Mouse (Mus musculus) granulocyte monocyte progenitor cell, adult 5-6 weeks (primary cell): ENCODE results near the gene Dbr1. TPM values are rescaled to one million over a fixed set of nuclear protein-coding genes. Genes with fewer than 3 reads are reported as not detected.

Source experiments
- ATAC-seq: replicated peaks from 2 replicates; pipeline ENCODE4 v1.8.0; 2016; ENCODE audit warnings: mild to moderate bottlenecking, moderate TSS enrichment, inconsistent platforms; ENCODE audit not compliant: poor library complexity, severe bottlenecking
- total RNA-seq, 2 experiments: library from RNA; stranded (forward) in 1 of 2; stranded (reverse) in 1 of 2; fragments of 200-712, 200-1000 nt in 1 of 2; fragments of >200 nt in 1 of 2; fragmentation: Nextera tagmentation in 1 of 2; gene quantifications; 2 replicates each; pipeline ENCODE4 v1.2.3; 2014 to 2017

Gene Dbr1
- total RNA-seq, 2 experiments from 2014 or later = 26.2 to 50.5 TPM

- ATAC-seq = no peak
Observed at GRCm38 (mm10) chr9:99612202-99612601, 36.6 kb downstream of the Dbr1 start, which contains the start of gene A4gnt. Gene A4gnt, plus strand, starts transcription at chr9:99612502.

GRCm38 (mm10) chr9:99619688-99620087 is 44.1 kb downstream of the Dbr1 start:
- no peak for ATAC-seq

DNA sequence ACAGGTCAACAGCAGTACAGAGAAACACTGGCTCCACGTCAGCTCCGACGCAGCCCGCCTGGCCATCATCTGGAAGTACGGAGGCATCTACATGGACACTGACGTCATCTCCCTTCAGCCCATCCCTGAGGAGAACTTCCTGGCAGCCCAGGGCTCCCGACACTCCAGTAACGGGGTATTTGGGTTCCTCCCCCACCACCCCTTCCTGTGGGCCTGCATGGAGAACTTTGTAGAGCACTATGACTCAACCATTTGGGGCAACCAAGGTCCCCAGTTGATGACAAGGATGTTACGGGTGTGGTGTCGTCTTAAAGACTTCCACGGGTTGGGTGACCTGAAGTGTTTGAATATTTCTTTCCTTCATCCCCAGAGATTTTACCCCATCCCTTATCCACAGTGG is 44.6 kb downstream of the Dbr1 start:
- ATAC-seq = no peak

- ATAC-seq = no peak
Observed at GRCm38 (mm10) chr9:99622034-99622433, 46.4 kb downstream of the Dbr1 start.

GRCm38 (mm10) chr9:99622966-99623365 is 47.4 kb downstream of the Dbr1 start:
- ATAC-seq = no peak

GRCm38 (mm10) chr9:99624117-99624516 is 48.5 kb downstream of the Dbr1 start:
- no peak for ATAC-seq

GRCm38 (mm10) chr9:99628581-99628980 is 53.0 kb downstream of the Dbr1 start:
- no peak for ATAC-seq

- peak; percentile 37; the same call in 1 of the 2 replicates for ATAC-seq
Observed at GRCm38 (mm10) chr9:99629281-99630011, 53.8 kb downstream of the Dbr1 start, which contains the start of gene Dzip1l. Gene Dzip1l, plus strand, starts transcription at chr9:99629496.

DNA sequence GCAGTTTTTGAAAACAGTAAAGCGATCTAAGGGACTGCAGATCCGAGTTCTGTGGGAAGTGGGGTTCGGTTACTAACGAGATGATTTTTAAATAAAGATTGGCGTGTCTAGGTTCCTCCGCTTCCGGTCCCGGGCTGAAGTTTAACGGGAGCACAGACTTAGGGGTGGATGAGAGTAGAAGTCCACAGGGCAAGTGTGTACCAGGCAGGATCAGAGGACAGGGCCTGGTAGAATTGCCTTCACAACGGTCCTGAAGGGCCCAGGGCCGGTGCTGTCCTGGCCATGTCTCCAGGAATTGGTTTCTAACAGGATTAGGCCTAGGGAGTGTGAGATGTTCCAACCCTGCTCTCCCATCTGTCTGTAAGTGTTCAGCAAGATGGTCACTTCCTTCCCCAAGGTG is 54.5 kb downstream of the Dbr1 start:
- no peak for ATAC-seq

GRCm38 (mm10) chr9:99630528-99631125 is 55.0 kb downstream of the Dbr1 start:
- ATAC-seq = no peak; the same call in 1 of the 2 replicates

- ATAC-seq = no peak
Observed at GRCm38 (mm10) chr9:99631781-99632180, 56.2 kb downstream of the Dbr1 start.

- no peak for ATAC-seq
Observed at GRCm38 (mm10) chr9:99632264-99632663, 56.7 kb downstream of the Dbr1 start.

Other genes with a start within 250 kb of the Dbr1 start
- gene Esyt3, start 217.2 kb upstream of the Dbr1 start, total RNA-seq (2014; fragmentation: Nextera tagmentation) = not detected in 2 replicates
- gene Esyt3, start 217.2 kb upstream of the Dbr1 start, total RNA-seq (2017) = not detected in 2 replicates
- 6.7 and 19.6 TPM in 2 replicates for gene Mras, start 138.4 kb upstream of the Dbr1 start, total RNA-seq (2014; fragmentation: Nextera tagmentation)
- 3.2 and 9.2 TPM in 2 replicates for gene Mras, start 138.4 kb upstream of the Dbr1 start, total RNA-seq (2017)
- gene Nme9, start 124.3 kb upstream of the Dbr1 start, total RNA-seq (2014; fragmentation: Nextera tagmentation) = not detected in 2 replicates
- gene Nme9, start 124.3 kb upstream of the Dbr1 start, total RNA-seq (2017) = not detected in 2 replicates
- 23.7 and 28.9 TPM in 2 replicates for gene Armc8, start 6.9 kb upstream of the Dbr1 start, total RNA-seq (2014; fragmentation: Nextera tagmentation)
- gene Armc8, start 6.9 kb upstream of the Dbr1 start, total RNA-seq (2017) = 28.1 and 30.5 TPM in 2 replicates
- gene A4gnt, start 36.7 kb downstream of the Dbr1 start, total RNA-seq (2014; fragmentation: Nextera tagmentation) = not detected in 2 replicates
- gene A4gnt, start 36.7 kb downstream of the Dbr1 start, total RNA-seq (2017) = not detected in 2 replicates
- not detected in 2 replicates for gene Dzip1l, start 53.7 kb downstream of the Dbr1 start, total RNA-seq (2014; fragmentation: Nextera tagmentation)
- gene Dzip1l, start 53.7 kb downstream of the Dbr1 start, total RNA-seq (2017) = not detected in 2 replicates
- gene Cldn18, start 141.5 kb downstream of the Dbr1 start, total RNA-seq (2014; fragmentation: Nextera tagmentation) = not detected in 2 replicates
- not detected in 2 replicates for gene Cldn18, start 141.5 kb downstream of the Dbr1 start, total RNA-seq (2017)